Mouse (Mus musculus) heart, postnatal 4 days (tissue): ENCODE results near the gene Olfr132. TPM values are rescaled to one million over a fixed set of nuclear protein-coding genes. Genes with fewer than 3 reads are reported as not detected.
"Not testable (repeated sequence)": the region's sequence is repeated elsewhere in the genome, so short reads cannot be mapped to it uniquely, and the experiment has no call there.

Experiments
- DNase-seq: peaks from one replicate; pipeline ENCODE4 v3.0.0; 2021
- total RNA-seq, 2 experiments: library from RNA; stranded (reverse); gene quantifications; 2 replicates each; pipeline ENCODE4 v1.2.3; 2021

The Olfr132 gene
- not detected for total RNA-seq

GRCm38 (mm10) chr17:38134426-38134825 lies at the start of gene Olfr132:
Olfr132 (minus strand) TSS chr17:38134526.
- DNase-seq, result no peak

- no peak for DNase-seq
These were observed 36.8 kb upstream of the Olfr132 start, which contains the start of gene Olfr134 for GRCm38 (mm10) chr17:38171088-38171487. Olfr134 (plus strand) TSS chr17:38171388.

- DNase-seq, result no peak
These were observed 10.7 kb upstream of the Olfr132 start, which contains the start of gene Olfr133 for GRCm38 (mm10) chr17:38144981-38145380. Olfr133 (plus strand) TSS chr17:38145281.

- not testable (repeated sequence) for DNase-seq
These were observed 9.0 kb downstream of the Olfr132 start for GRCm38 (mm10) chr17:38125371-38125770.

GRCm38 (mm10) chr17:38124199-38124598 lies 10.1 kb downstream of the Olfr132 start:
- DNase-seq, result not testable (repeated sequence)

GRCm38 (mm10) chr17:38088593-38088992 lies 45.7 kb downstream of the Olfr132 start, which contains the start of gene Olfr131:
Olfr131 (minus strand) TSS chr17:38088693.
- no peak for DNase-seq

GRCm38 (mm10) chr17:38082364-38082763 lies 52.0 kb downstream of the Olfr132 start:
- no peak for DNase-seq

Other genes with a start within 250 kb of the Olfr132 start
- not detected for gene Olfr127, start 234.1 kb downstream of the Olfr132 start, total RNA-seq
- not detected for gene Olfr128, start 214.0 kb downstream of the Olfr132 start, total RNA-seq
- not detected for gene Olfr761, start 181.4 kb downstream of the Olfr132 start, total RNA-seq
- not detected for gene Olfr129, start 74.4 kb downstream of the Olfr132 start, total RNA-seq
- not detected for gene Olfr130, start 70.6 kb downstream of the Olfr132 start, total RNA-seq
- not detected for gene Olfr131, start 45.8 kb downstream of the Olfr132 start, total RNA-seq
- gene Olfr133, start 10.8 kb upstream of the Olfr132 start, total RNA-seq, result not detected
- not detected for gene Olfr134, start 36.9 kb upstream of the Olfr132 start, total RNA-seq
- not detected for gene Olfr135, start 69.8 kb upstream of the Olfr132 start, total RNA-seq
- not detected for gene Olfr138, start 126.5 kb upstream of the Olfr132 start, total RNA-seq
- not detected for gene Olfr137, start 173.0 kb upstream of the Olfr132 start, total RNA-seq
- gene Olfr136, start 195.3 kb upstream of the Olfr132 start, total RNA-seq, result not detected